Mouse (Mus musculus) forebrain, embryonic 16.5 days (tissue): Measurements from ENCODE around the gene Tk1. TPM values are rescaled to one million over a fixed set of nuclear protein-coding genes. Genes with fewer than 3 reads are reported as not detected.
"Not testable (repeated sequence)": the region's sequence is repeated elsewhere in the genome, so short reads cannot be mapped to it uniquely, and the experiment has no call there.

Experiments
- ATAC-seq: fragments of 200-750 bp; cut with Nextera tagmentation; 2 replicates; pipeline ENCODE4 v1.8.0; 2017; ENCODE audit warnings: mild to moderate bottlenecking, moderate library complexity
- H3K27ac ChIP-seq: fragments of 300-500 bp; sonication (generic); 2 replicates; pipeline ENCODE4 v1.5.1; 2014; ENCODE audit warnings: low read length, control low read depth
- H3K27me3 ChIP-seq: fragments of 300-500 bp; sonication (generic); replicated peaks from 2 replicates; pipeline ENCODE4 v1.6.1; 2014; ENCODE audit warnings: low read length; ENCODE audit not compliant: control insufficient read depth, insufficient read depth
- H3K36me3 ChIP-seq: fragments of 300-500 bp; sonication (generic); 2 replicates; pipeline ENCODE4 v1.6.1; 2014; ENCODE audit not compliant: control insufficient read depth, insufficient read depth
- H3K4me1 ChIP-seq: fragments of 300-500 bp; sonication (generic); replicated peaks from 2 replicates; pipeline ENCODE4 v1.6.1; 2014; ENCODE audit warnings: low read length; ENCODE audit not compliant: control insufficient read depth, insufficient read depth
- H3K4me2 ChIP-seq: fragments of 300-500 bp; sonication (generic); 2 replicates; pipeline ENCODE4 v1.6.1; 2014; ENCODE audit warnings: mild to moderate bottlenecking, low read length, control low read depth
- H3K4me3 ChIP-seq: fragments of 300-500 bp; sonication (generic); replicated peaks from 2 replicates; pipeline ENCODE4 v1.5.1; 2014; ENCODE audit warnings: mild to moderate bottlenecking, low read length, control low read depth
- H3K9ac ChIP-seq: fragments of 300-500 bp; sonication (generic); replicated peaks from 2 replicates; pipeline ENCODE4 v1.6.1; 2014; ENCODE audit warnings: low read depth, low read length, control low read depth
- H3K9me3 ChIP-seq: fragments of 300-500 bp; sonication (generic); 2 replicates; pipeline ENCODE4 v1.6.1; 2016; ENCODE audit warnings: low read length; ENCODE audit not compliant: control insufficient read depth
- WGBS: fragments of 180-500 bp; shearing (Covaris S2); extraction: QIAGEN DNeasy Blood & Tissue Kit; methylation state at CpG from one replicate; pipeline ENCODE4 v1.1.7; 2014; 5-methylcytosine and 5-hydroxymethylcytosine counted together
- polyA plus RNA-seq: library from polyadenylated mRNA; unstranded; fragments of >200 nt; fragmentation: Nextera tagmentation; extraction: Ambion mirVana; gene quantifications from 2 replicates; pipeline ENCODE4 v1.2.1, GENCODE M21; 2015

Tk1 gene
- polyA plus RNA-seq, 1 experiment from 2014 or later: 37.5 TPM

GRCm38 (mm10) chr11:117816389-117816996 lies 9.4 kb downstream of the Tk1 start:
- Histone ChIP-seq H3K4me1 (no peaks in the 10 kb centered on the region; the same call in 1 of the 2 replicates), H3K27me3 (no peaks in the 10 kb centered on the region), H3K9ac (no peak overlapping the region), H3K9me3 (no peaks in the 10 kb centered on the region), H3K4me2 (no peak overlapping the region), H3K4me3 (no peak overlapping the region), H3K36me3 (no peaks in the 10 kb centered on the region), H3K27ac (no peak overlapping the region)
- no peak for ATAC-seq
- WGBS: 88% methylated on average over 12 of the region's 13 CpGs

GRCm38 (mm10) chr11:117815850-117816249 lies 10.0 kb downstream of the Tk1 start:
- not testable (repeated sequence) for H3K9ac ChIP-seq, H3K4me2 ChIP-seq, H3K9me3 ChIP-seq, H3K27me3 ChIP-seq, ATAC-seq, H3K4me1 ChIP-seq, H3K27ac ChIP-seq, H3K4me3 ChIP-seq, H3K36me3 ChIP-seq
- 84% methylated on average over 9 of the region's 9 CpGs for WGBS

GRCm38 (mm10) chr11:117814704-117815366 lies 11.1 kb downstream of the Tk1 start:
- H3K4me2 ChIP-seq: no peak overlapping the region
- no peaks in the 10 kb centered on the region for H3K9me3 ChIP-seq
- 93% methylated on average over 6 of the region's 6 CpGs for WGBS
- ATAC-seq: no peak
- H3K4me1 ChIP-seq: peaks cover 11% of the 10 kb centered on the region
- H3K27me3 ChIP-seq: 0 out of 2 replicates have a peak, but pooled peaks cover 2% of the 10 kb centered on the region
- no peak overlapping the region for H3K9ac ChIP-seq
- no peaks in the 10 kb centered on the region for H3K36me3 ChIP-seq
- no peak overlapping the region for H3K4me3 ChIP-seq
- H3K27ac ChIP-seq: no peak overlapping the region

GRCm38 (mm10) chr11:117813867-117814266 lies 12.0 kb downstream of the Tk1 start:
- ATAC-seq: no peak
- H3K27me3 ChIP-seq: 0 out of 2 replicates have a peak, but pooled peaks cover 6% of the 10 kb centered on the region
- no peaks in the 10 kb centered on the region for H3K36me3 ChIP-seq
- 69% methylated on average over 5 of the region's 5 CpGs for WGBS
- no peak overlapping the region for H3K27ac ChIP-seq
- H3K9ac ChIP-seq: no peak overlapping the region
- H3K9me3 ChIP-seq: no peaks in the 10 kb centered on the region
- H3K4me3 ChIP-seq: no peak overlapping the region
- peaks cover 18% of the 10 kb centered on the region for H3K4me1 ChIP-seq
- H3K4me2 ChIP-seq: no peak overlapping the region

GRCm38 (mm10) chr11:117810401-117811046 lies 15.4 kb downstream of the Tk1 start:
- H3K36me3 ChIP-seq: no peaks in the 10 kb centered on the region
- peak overlapping the region; percentile 55 for H3K9ac ChIP-seq
- H3K4me1 ChIP-seq: peaks cover 18% of the 10 kb centered on the region
- H3K4me2 ChIP-seq: peak overlapping the region; percentile 93
- 0 out of 2 replicates have a peak, but pooled peaks cover 6% of the 10 kb centered on the region for H3K27me3 ChIP-seq
- peak overlapping the region; percentile 59 for H3K4me3 ChIP-seq
- H3K9me3 ChIP-seq: no peaks in the 10 kb centered on the region
- WGBS: under 1% methylated on average over 21 of the region's 21 CpGs
- ATAC-seq: peak; percentile 84
- no peak overlapping the region for H3K27ac ChIP-seq

GRCm38 (mm10) chr11:117809407-117810311 lies 16.2 kb downstream of the Tk1 start, which contains the start of the genes Gm20708 and Syngr2:
Gene Gm20708, plus strand, starts transcription at chr11:117809668.
Gene Syngr2, plus strand, starts transcription at chr11:117809668.
- WGBS: under 1% methylated on average over 73 of the region's 75 CpGs
- peak within 1 kb of the TSS; percentile 59 for H3K4me3 ChIP-seq
- H3K4me2 ChIP-seq: peak within 1 kb of the TSS; percentile 93
- 0 out of 2 replicates have a peak, but pooled peaks cover 6% of the 10 kb centered on the region for H3K27me3 ChIP-seq
- peak within 1 kb of the TSS; percentile 55 for H3K9ac ChIP-seq
- H3K36me3 ChIP-seq: no peaks in the 10 kb centered on the region
- H3K4me1 ChIP-seq: peaks cover 18% of the 10 kb centered on the region
- peak; percentile 59 for ATAC-seq
- H3K27ac ChIP-seq: no peak within 1 kb of the TSS
- no peaks in the 10 kb centered on the region for H3K9me3 ChIP-seq

- H3K4me2 ChIP-seq: no peak overlapping the region
- WGBS: 93% methylated on average over 6 of the region's 6 CpGs
- no peaks in the 10 kb centered on the region for H3K36me3 ChIP-seq
- H3K27ac ChIP-seq: no peak overlapping the region
- no peak overlapping the region for H3K9ac ChIP-seq
- 0 out of 2 replicates have a peak, but pooled peaks cover 6% of the 10 kb centered on the region for H3K27me3 ChIP-seq
- H3K9me3 ChIP-seq: no peaks in the 10 kb centered on the region
- peaks cover 18% of the 10 kb centered on the region for H3K4me1 ChIP-seq
- H3K4me3 ChIP-seq: no peak overlapping the region
- no peak for ATAC-seq
Measured at GRCm38 (mm10) chr11:117806781-117807180, 19.1 kb downstream of the Tk1 start.

- Histone ChIP-seq H3K27ac (no peak overlapping the region), H3K4me3 (no peak overlapping the region), H3K27me3 (no peaks in the 10 kb centered on the region), H3K4me2 (no peak overlapping the region), H3K4me1 (no peaks in the 10 kb centered on the region), H3K9ac (no peak overlapping the region), H3K36me3 (no peaks in the 10 kb centered on the region), H3K9me3 (no peaks in the 10 kb centered on the region)
- WGBS: 91% methylated on average over 3 of the region's 3 CpGs
- ATAC-seq: no peak
Measured at GRCm38 (mm10) chr11:117803166-117803688, 22.7 kb downstream of the Tk1 start.
